Mouse (Mus musculus): Measurements from ENCODE around the gene Ppih.

Gene Ppih

GRCm38 (mm10) chr4:119320131-119320830 is at the start of gene Ppih:
TSS of gene Ppih (minus strand) at chr4:119320546.
- peak; percentile 91 for DNase-seq (ENCODE audit: low spot score)

- DNase-seq (ENCODE audit: low spot score) = no peak
Measured at GRCm38 (mm10) chr4:119369460-119369859, 49.1 kb upstream of the Ppih start.

GRCm38 (mm10) chr4:119366758-119367526 is 46.6 kb upstream of the Ppih start:
- DNase-seq (ENCODE audit: low spot score) = no peak

GRCm38 (mm10) chr4:119362231-119362630 is 41.9 kb upstream of the Ppih start:
- DNase-seq (ENCODE audit: low spot score) = no peak

GRCm38 (mm10) chr4:119359196-119359971 is 39.0 kb upstream of the Ppih start:
- DNase-seq (ENCODE audit: low spot score) = no peak

- no peak for DNase-seq (ENCODE audit: low spot score)
Measured at GRCm38 (mm10) chr4:119345508-119345907, 25.2 kb upstream of the Ppih start.

GRCm38 (mm10) chr4:119338861-119339361 is 18.6 kb upstream of the Ppih start:
- DNase-seq (ENCODE audit: low spot score) = peak; percentile 9

- DNase-seq (ENCODE audit: low spot score) = no peak
Measured at GRCm38 (mm10) chr4:119338422-119338821, 18.1 kb upstream of the Ppih start.

GRCm38 (mm10) chr4:119333487-119333886 is 13.1 kb upstream of the Ppih start:
- DNase-seq (ENCODE audit: low spot score) = no peak

- no peak for DNase-seq (ENCODE audit: low spot score)
Measured at GRCm38 (mm10) chr4:119320896-119321550, 677 bp upstream of the Ppih start.

- DNase-seq (ENCODE audit: low spot score) = no peak
Measured at GRCm38 (mm10) chr4:119313756-119314155, 6.6 kb downstream of the Ppih start.

GRCm38 (mm10) chr4:119305418-119305817 is 14.9 kb downstream of the Ppih start:
- no peak for DNase-seq (ENCODE audit: low spot score)

- no peak for DNase-seq (ENCODE audit: low spot score)
Measured at GRCm38 (mm10) chr4:119303291-119303690, 17.1 kb downstream of the Ppih start.

GRCm38 (mm10) chr4:119301777-119302176 is 18.6 kb downstream of the Ppih start:
- DNase-seq (ENCODE audit: low spot score) = no peak

GRCm38 (mm10) chr4:119300761-119301160 is 19.6 kb downstream of the Ppih start:
- no peak for DNase-seq (ENCODE audit: low spot score)

- DNase-seq (ENCODE audit: low spot score) = no peak
Measured at GRCm38 (mm10) chr4:119297361-119297760, 23.0 kb downstream of the Ppih start.

- no peak for DNase-seq (ENCODE audit: low spot score)
Measured at GRCm38 (mm10) chr4:119295134-119295453, 25.3 kb downstream of the Ppih start.

GRCm38 (mm10) chr4:119294415-119295133 is 25.8 kb downstream of the Ppih start, which contains the start of gene Ybx1:
TSS of gene Ybx1 (minus strand) at chr4:119294604.
- peak; percentile 99 for DNase-seq (ENCODE audit: low spot score)

GRCm38 (mm10) chr4:119293574-119294258 is 26.6 kb downstream of the Ppih start:
- DNase-seq (ENCODE audit: low spot score) = no peak

GRCm38 (mm10) chr4:119292771-119293573 is 27.4 kb downstream of the Ppih start:
- DNase-seq (ENCODE audit: low spot score) = no peak
